Mouse (Mus musculus) kidney, adult 2 months (tissue): Measurements from ENCODE around the gene Nemp1.

Source experiments
- CTCF ChIP-seq: fragments of 200-500 bp; conservative IDR thresholded peaks from 2 replicates; pipeline ENCODE4 v1.5.1; 2011; ENCODE audit warnings: low read depth, mild to moderate bottlenecking, control low read depth, low read length, moderate library complexity, mixed read lengths; ENCODE audit not compliant: insufficient read depth, insufficient read length
- POLR2A ChIP-seq: fragments of 200-500 bp; IDR thresholded peaks from one replicate; pipeline ENCODE4 v1.6.1; 2011; ENCODE audit warnings: low read depth, low read length, control low read depth

DNA sequence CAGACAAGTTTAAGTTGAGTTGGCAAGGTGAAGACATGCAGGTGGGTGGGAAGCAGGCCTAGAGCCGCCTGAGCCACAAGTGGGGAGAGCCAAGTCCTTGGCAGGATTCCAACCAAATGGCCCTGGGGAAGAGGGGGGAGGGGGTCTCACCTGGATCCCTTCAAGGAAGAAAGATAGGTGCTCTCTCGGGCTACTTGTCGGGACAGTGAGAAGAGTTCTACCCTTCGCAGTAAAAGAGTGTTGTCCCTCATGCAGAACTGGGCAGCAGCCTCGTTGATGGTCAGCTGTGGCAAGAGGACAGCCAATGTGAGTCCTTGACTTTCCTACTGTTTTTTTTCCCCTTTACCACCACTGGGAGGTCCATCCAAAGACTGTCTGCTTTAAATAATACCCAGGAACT, 3.1 kb upstream of the Nemp1 start:
- TF ChIP-seq POLR2A = no peak
- TF ChIP-seq CTCF = no peak
